Mouse (Mus musculus): ENCODE results near the gene Tnip1.

Tnip1 gene

GRCm38 (mm10) chr11:54936035-54936770 is 26.5 kb downstream of the Tnip1 start:
- DNase-seq (ENCODE audit: extremely low read depth, insufficient read length, low spot score) = no peak

- DNase-seq (ENCODE audit: extremely low read depth, insufficient read length, low spot score) = no peak
These were observed 28.5 kb downstream of the Tnip1 start for GRCm38 (mm10) chr11:54934198-54934597.

- DNase-seq (ENCODE audit: extremely low read depth, insufficient read length, low spot score) = no peak
These were observed 30.2 kb downstream of the Tnip1 start for GRCm38 (mm10) chr11:54932540-54932939.

GRCm38 (mm10) chr11:54931405-54932093 is 31.2 kb downstream of the Tnip1 start:
- no peak for DNase-seq (ENCODE audit: extremely low read depth, insufficient read length, low spot score)

- no peak for DNase-seq (ENCODE audit: extremely low read depth, insufficient read length, low spot score)
These were observed 32.3 kb downstream of the Tnip1 start for GRCm38 (mm10) chr11:54930318-54930979.

GRCm38 (mm10) chr11:54929744-54930143 is 33.0 kb downstream of the Tnip1 start:
- no peak for DNase-seq (ENCODE audit: extremely low read depth, insufficient read length, low spot score)

- DNase-seq (ENCODE audit: extremely low read depth, insufficient read length, low spot score) = no peak
These were observed 33.4 kb downstream of the Tnip1 start for GRCm38 (mm10) chr11:54929290-54929689.

- DNase-seq (ENCODE audit: extremely low read depth, insufficient read length, low spot score) = no peak
These were observed 33.8 kb downstream of the Tnip1 start for GRCm38 (mm10) chr11:54928886-54929285.

GRCm38 (mm10) chr11:54928219-54928618 is 34.5 kb downstream of the Tnip1 start:
- DNase-seq (ENCODE audit: extremely low read depth, insufficient read length, low spot score) = no peak

- no peak for DNase-seq (ENCODE audit: extremely low read depth, insufficient read length, low spot score)
These were observed 35.2 kb downstream of the Tnip1 start for GRCm38 (mm10) chr11:54927346-54928140.

GRCm38 (mm10) chr11:54924145-54924544 is 38.6 kb downstream of the Tnip1 start:
- no peak for DNase-seq (ENCODE audit: extremely low read depth, insufficient read length, low spot score)

GRCm38 (mm10) chr11:54922488-54922887 is 40.2 kb downstream of the Tnip1 start:
- no peak for DNase-seq (ENCODE audit: extremely low read depth, insufficient read length, low spot score)

- DNase-seq (ENCODE audit: extremely low read depth, insufficient read length, low spot score) = no peak
These were observed 40.9 kb downstream of the Tnip1 start for GRCm38 (mm10) chr11:54921798-54922197.

GRCm38 (mm10) chr11:54920973-54921580 is 41.6 kb downstream of the Tnip1 start:
- no peak for DNase-seq (ENCODE audit: extremely low read depth, insufficient read length, low spot score)

GRCm38 (mm10) chr11:54920127-54920972 is 42.4 kb downstream of the Tnip1 start:
- no peak for DNase-seq (ENCODE audit: extremely low read depth, insufficient read length, low spot score)

GRCm38 (mm10) chr11:54918273-54918672 is 44.4 kb downstream of the Tnip1 start:
- DNase-seq (ENCODE audit: extremely low read depth, insufficient read length, low spot score) = no peak

GRCm38 (mm10) chr11:54917461-54917860 is 45.3 kb downstream of the Tnip1 start:
- no peak for DNase-seq (ENCODE audit: extremely low read depth, insufficient read length, low spot score)

GRCm38 (mm10) chr11:54913841-54914240 is 48.9 kb downstream of the Tnip1 start:
- no peak for DNase-seq (ENCODE audit: extremely low read depth, insufficient read length, low spot score)

GRCm38 (mm10) chr11:54912503-54913316 is 50.0 kb downstream of the Tnip1 start:
- no peak for DNase-seq (ENCODE audit: extremely low read depth, insufficient read length, low spot score)

Data from 3134 (cell line).